Mouse (Mus musculus) cortical plate, adult 2 months (tissue): Measurements from ENCODE around the gene Nrxn2.

Experiments used
- CTCF ChIP-seq: fragments of 200-500 bp; IDR thresholded peaks from 2 replicates; pipeline ENCODE4 v1.5.1; 2011; ENCODE audit warnings: mild to moderate bottlenecking, control low read depth, low read length; ENCODE audit not compliant: insufficient read depth; ENCODE audit errors: extremely low read depth
- POLR2A ChIP-seq: fragments of 200-500 bp; IDR thresholded peaks from 2 replicates; pipeline ENCODE4 v1.6.1; 2011; ENCODE audit warnings: mild to moderate bottlenecking, low read length, control low read depth; ENCODE audit not compliant: insufficient read depth; ENCODE audit errors: extremely low read depth

DNA sequence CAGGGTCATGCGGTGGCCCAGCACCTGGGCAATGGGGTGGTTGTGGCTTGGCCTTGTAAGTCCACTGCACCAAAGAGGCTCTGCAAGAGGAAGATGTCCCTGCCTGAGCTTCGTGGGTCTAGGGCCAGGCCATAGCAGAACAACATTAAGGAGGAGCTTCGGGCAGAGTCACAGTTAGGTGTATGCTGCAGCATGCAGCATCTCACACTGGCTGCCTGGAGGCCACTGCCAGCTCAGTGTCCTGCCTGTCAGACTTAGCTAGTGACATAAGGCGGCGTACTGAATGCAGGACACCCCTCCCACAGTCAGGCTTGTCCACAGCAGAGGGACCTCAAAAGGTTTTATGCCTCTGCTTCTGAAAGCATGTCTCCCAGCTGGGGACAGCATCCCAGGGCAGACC is 150.5 kb downstream of the Nrxn2 start:
- TF ChIP-seq CTCF (no peak), POLR2A (no peak)
